Mouse (Mus musculus) limb, embryonic 13.5 days (tissue): ENCODE measurements around the gene Srp72. TPM values are rescaled to one million over a fixed set of nuclear protein-coding genes. Genes with fewer than 3 reads are reported as not detected.
"Not testable (repeated sequence)": the region's sequence is repeated elsewhere in the genome, so short reads cannot be mapped to it uniquely, and the experiment has no call there.

Source experiments
- ATAC-seq: fragments of 200-750 bp; cut with Nextera tagmentation; 2 replicates; pipeline ENCODE4 v1.8.0; 2017; ENCODE audit warnings: low read depth, moderate number of reproducible peaks, moderate TSS enrichment; ENCODE audit not compliant: low FRiP score
- H3K27ac ChIP-seq: fragments of 300-500 bp; sonication (generic); 2 replicates; pipeline ENCODE4 v1.5.1; 2015; ENCODE audit warnings: inconsistent platforms, mild to moderate bottlenecking, moderate library complexity
- H3K27me3 ChIP-seq: fragments of 300-500 bp; sonication (generic); 2 replicates; pipeline ENCODE4 v1.6.1; 2015; ENCODE audit warnings: mild to moderate bottlenecking, inconsistent platforms
- H3K36me3 ChIP-seq: fragments of 300-500 bp; sonication (generic); 2 replicates; pipeline ENCODE4 v1.6.1; 2015; ENCODE audit warnings: inconsistent platforms, mild to moderate bottlenecking, moderate library complexity
- H3K4me1 ChIP-seq: fragments of 300-500 bp; sonication (generic); 2 replicates; pipeline ENCODE4 v1.6.1; 2015; ENCODE audit warnings: inconsistent platforms
- H3K4me2 ChIP-seq: fragments of 300-500 bp; sonication (generic); replicated peaks from 2 replicates; pipeline ENCODE4 v1.6.1; 2015; ENCODE audit warnings: inconsistent platforms, mild to moderate bottlenecking, moderate library complexity
- H3K4me3 ChIP-seq: fragments of 300-500 bp; sonication (generic); 2 replicates; pipeline ENCODE4 v1.5.1; 2015; ENCODE audit warnings: moderate library complexity, mild to moderate bottlenecking, inconsistent platforms
- H3K9ac ChIP-seq: fragments of 300-500 bp; sonication (generic); 2 replicates; pipeline ENCODE4 v1.6.1; 2015; ENCODE audit warnings: mild to moderate bottlenecking, inconsistent platforms
- H3K9me3 ChIP-seq: fragments of 300-500 bp; sonication (generic); 2 replicates; pipeline ENCODE4 v1.6.1; 2016; ENCODE audit warnings: inconsistent platforms
- WGBS: fragments of 180-500 bp; shearing (Covaris S2); methylation state at CpG from one replicate; pipeline ENCODE4 v1.1.7; 2015; 5-methylcytosine and 5-hydroxymethylcytosine counted together
- polyA plus RNA-seq: library from polyadenylated mRNA; unstranded; fragments of >200 nt; fragmentation: Nextera tagmentation; extraction: Ambion mirVana; gene quantifications from 2 replicates; pipeline ENCODE4 v1.2.1, GENCODE M21; 2015

The Srp72 gene
- polyA plus RNA-seq, 1 experiment from 2014 or later, result 115 TPM

DNA sequence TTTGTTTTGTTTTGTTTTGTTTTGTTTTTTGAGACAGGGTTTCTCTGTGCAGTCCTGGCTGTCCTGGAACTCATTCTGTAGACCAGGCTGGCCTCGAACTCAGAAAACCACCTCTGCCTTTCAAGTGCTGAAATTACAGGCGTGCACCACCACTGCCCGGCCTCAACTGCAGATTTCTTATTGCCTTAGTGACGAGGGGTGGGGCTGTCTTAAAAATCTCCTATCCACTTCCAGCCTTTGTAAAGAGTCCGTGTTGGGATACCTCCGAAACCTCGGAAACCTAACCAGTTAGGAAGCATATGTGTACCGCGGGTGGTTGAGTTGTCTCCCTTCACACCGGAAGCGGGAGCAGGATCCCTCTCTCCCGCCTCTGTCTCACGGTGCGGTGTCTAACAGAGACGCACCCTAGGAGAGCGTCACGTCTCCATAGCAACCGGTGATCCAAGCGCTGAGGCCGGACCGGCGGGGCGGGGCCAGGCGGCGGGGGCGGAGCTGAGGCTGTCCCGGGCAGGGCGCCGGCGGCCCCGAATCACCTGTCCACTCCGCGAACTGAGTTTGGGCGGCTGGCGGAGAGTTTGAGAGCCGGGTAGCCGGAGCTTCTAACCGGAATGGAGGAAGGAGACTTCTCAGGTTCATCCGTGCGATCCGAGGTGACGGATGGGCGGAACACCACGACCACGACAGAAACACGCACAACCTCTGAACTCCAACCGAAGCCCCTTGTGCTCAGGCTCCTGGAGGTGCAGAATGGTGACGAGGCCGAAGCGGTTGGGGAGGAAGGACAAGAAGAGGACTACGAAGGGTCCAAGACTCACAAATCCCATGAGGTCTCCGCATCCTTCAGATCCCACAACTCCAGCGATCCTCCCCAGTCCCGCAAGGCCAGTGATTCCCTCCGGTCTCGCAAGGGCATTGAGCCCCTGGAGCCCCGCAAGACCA is 41.3 kb downstream of the Srp72 start, which contains the start of gene Thegl:
Gene Thegl, plus strand, starts transcription at position 480 of the 939 bp plus-strand sequence.
- no peaks in the 10 kb centered on the region for H3K9me3 ChIP-seq
- H3K27me3 ChIP-seq, result peaks cover 7% of the 10 kb centered on the region
- H3K27ac ChIP-seq, result no peak within 1 kb of the TSS
- peak; percentile 97 for ATAC-seq
- H3K36me3 ChIP-seq, result no peaks in the 10 kb centered on the region
- peak within 1 kb of the TSS; percentile 79 for H3K4me2 ChIP-seq
- peak within 1 kb of the TSS; percentile 50; the same call in 1 of the 2 replicates for H3K9ac ChIP-seq
- no peaks in the 10 kb centered on the region for H3K4me1 ChIP-seq
- WGBS, result 13% methylated on average over 57 of the region's 57 CpGs
- peak within 1 kb of the TSS; percentile 53 for H3K4me3 ChIP-seq

DNA sequence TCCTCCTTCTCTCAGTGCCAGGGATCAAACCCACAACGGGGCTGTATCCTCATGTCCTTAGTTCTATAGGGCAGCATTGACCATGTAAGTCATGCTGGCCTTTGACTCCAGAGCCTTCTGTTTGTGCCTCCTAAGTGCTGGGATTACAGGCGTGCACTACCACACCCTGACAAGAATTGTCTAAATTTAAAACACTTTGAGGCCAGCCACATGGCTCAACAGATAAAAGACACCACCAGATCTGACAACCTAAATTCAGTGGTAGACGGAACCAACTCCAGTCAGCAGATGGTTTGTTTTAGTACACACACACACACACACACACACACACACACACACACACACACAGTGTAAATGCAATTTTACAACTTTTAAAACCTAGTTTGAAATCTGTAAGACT is 53.6 kb downstream of the Srp72 start:
- H3K9me3 ChIP-seq, result no peaks in the 10 kb centered on the region
- no peak for ATAC-seq
- H3K27ac ChIP-seq, result no peak overlapping the region
- no peaks in the 10 kb centered on the region for H3K27me3 ChIP-seq
- H3K4me3 ChIP-seq, result no peak overlapping the region
- no peak overlapping the region for H3K4me2 ChIP-seq
- no peaks in the 10 kb centered on the region for H3K4me1 ChIP-seq
- 76% methylated on average over 3 of the region's 3 CpGs for WGBS
- no peak overlapping the region for H3K9ac ChIP-seq
- H3K36me3 ChIP-seq, result no peaks in the 10 kb centered on the region

DNA sequence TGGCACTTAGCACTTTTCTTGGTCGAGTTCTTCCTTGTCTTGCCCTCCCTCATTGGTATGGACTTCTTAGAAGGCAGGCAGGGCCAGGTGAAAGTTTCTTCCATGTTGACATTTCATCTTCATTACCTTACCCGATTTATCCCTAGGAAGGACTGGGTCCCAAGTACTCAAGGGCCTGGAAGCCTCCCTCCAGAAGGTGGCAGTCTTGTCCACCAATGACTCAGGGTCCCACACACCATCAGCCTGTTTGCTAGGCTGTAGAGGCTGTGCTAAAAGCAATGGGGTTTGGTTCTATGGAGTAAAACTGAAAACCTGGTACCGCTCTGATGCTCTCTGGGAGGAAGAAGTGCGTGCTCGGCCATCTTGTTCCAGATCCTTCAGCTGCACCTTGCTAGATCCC is 55.3 kb downstream of the Srp72 start:
- H3K9ac ChIP-seq, result no peak overlapping the region
- no peak overlapping the region for H3K4me3 ChIP-seq
- 0 out of 2 replicates have a peak, but pooled peaks have one; percentile 44 for ATAC-seq
- no peaks in the 10 kb centered on the region for H3K9me3 ChIP-seq
- H3K27ac ChIP-seq, result no peak overlapping the region
- no peaks in the 10 kb centered on the region for H3K36me3 ChIP-seq
- no peak overlapping the region for H3K4me2 ChIP-seq
- H3K27me3 ChIP-seq, result no peaks in the 10 kb centered on the region
- H3K4me1 ChIP-seq, result no peaks in the 10 kb centered on the region
- WGBS, result 81% methylated on average over 5 of the region's 5 CpGs

DNA sequence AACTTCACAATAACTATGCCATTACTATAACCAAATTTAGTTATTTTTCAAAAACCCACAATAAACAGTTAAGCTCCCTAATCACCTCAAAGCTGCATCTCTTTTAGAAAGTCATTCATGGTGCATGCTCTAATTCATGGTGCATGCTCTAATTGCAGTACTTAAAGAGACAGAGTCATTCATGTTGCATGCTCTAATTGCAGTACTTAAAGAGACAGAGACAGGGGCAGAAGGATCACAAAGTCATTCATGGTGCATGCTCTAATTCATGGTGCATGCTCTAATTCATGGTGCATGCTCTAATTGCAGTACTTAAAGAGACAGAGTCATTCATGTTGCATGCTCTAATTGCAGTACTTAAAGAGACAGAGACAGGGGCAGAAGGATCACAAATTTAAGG is 60.6 kb downstream of the Srp72 start:
- H3K27ac ChIP-seq, H3K4me1 ChIP-seq, H3K27me3 ChIP-seq, H3K4me3 ChIP-seq, H3K9ac ChIP-seq, H3K36me3 ChIP-seq, H3K4me2 ChIP-seq, H3K9me3 ChIP-seq, ATAC-seq: not testable (repeated sequence)

DNA sequence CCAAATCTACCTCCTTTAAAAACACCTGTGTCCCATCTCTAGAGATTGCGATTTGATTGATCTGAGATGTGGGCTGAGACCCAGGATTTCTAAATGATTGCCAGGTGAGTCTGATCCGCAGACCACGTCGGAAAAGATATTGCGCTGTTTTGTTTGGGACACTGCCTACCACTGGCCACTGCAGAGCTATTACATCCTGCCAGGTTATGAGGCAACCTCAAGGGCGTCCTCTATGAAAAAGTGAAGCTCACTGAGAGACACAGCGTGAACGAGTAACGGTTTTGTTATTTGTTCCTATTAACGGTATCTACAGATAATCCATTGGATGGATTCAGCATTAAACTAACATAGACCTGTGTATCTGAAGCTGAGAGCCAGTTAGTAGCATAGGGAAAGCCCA is 64.0 kb downstream of the Srp72 start:
- no peaks in the 10 kb centered on the region for H3K9me3 ChIP-seq

DNA sequence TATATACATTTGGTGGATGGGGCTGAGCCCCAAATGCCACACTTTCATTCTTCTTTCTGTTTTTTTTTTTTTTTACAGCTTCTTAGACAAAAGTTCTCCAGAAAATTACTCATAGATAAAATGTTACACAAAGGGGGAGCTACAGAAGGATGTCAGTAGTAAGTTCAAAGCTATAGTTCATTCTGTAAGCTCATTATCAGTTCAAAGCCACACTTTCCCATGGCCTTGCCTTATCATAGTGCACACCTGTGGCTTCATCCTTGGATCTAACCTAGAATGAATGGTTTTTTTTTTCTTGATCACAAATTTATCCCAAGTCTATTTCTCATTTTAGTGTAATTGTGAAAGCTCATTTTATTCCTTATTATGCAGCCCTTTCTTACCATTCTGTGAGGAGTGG is 64.9 kb downstream of the Srp72 start:
- no peak for ATAC-seq
- Histone ChIP-seq H3K4me3 (no peak overlapping the region), H3K4me1 (no peaks in the 10 kb centered on the region), H3K9me3 (no peaks in the 10 kb centered on the region), H3K27me3 (no peaks in the 10 kb centered on the region), H3K27ac (no peak overlapping the region), H3K4me2 (no peak overlapping the region), H3K36me3 (no peaks in the 10 kb centered on the region), H3K9ac (no peak overlapping the region)

More for the DNA sequence above, 64.0 kb downstream of the Srp72 start:
- Histone ChIP-seq H3K4me1 (no peaks in the 10 kb centered on the region), H3K9ac (no peak overlapping the region), H3K36me3 (no peaks in the 10 kb centered on the region), H3K4me2 (no peak overlapping the region), H3K4me3 (no peak overlapping the region), H3K27me3 (no peaks in the 10 kb centered on the region), H3K27ac (no peak overlapping the region)
- ATAC-seq, result no peak
- WGBS, result 77% methylated on average over 10 of the region's 10 CpGs

DNA sequence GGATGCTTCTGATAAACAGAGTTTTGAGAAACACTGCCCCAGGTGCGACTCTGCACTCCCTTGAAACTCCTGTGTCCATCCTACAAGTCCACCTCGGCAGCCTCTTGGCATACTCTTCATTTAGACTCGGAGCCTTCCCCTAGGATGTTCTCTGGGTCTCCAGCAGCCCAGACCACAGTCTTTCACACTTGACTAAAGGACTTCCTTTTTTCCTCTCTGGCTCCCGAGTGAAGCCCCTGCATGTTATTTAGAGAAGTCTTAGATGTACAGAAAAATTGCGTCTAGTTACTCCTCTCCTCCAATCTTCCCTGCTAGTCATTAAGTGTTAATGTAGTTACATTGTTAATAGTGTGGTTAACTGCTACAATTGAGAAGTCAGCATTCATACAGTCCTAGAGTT is 69.9 kb downstream of the Srp72 start:
- Histone ChIP-seq H3K4me1 (no peaks in the 10 kb centered on the region), H3K9me3 (no peaks in the 10 kb centered on the region), H3K36me3 (no peaks in the 10 kb centered on the region), H3K4me3 (no peak overlapping the region), H3K9ac (no peak overlapping the region), H3K4me2 (no peak overlapping the region), H3K27ac (no peak overlapping the region), H3K27me3 (no peaks in the 10 kb centered on the region)
- 70% methylated on average over 5 of the region's 5 CpGs for WGBS
- no peak for ATAC-seq

Other genes starting within 250 kb of the Srp72 start
- gene Aasdh, start 69.2 kb upstream of the Srp72 start, polyA plus RNA-seq, result 19.8 and 20.4 TPM in 2 replicates
- 321 and 323 TPM in 2 replicates for gene Paics, start 23.4 kb upstream of the Srp72 start, polyA plus RNA-seq
- gene Ppat, start 23.1 kb upstream of the Srp72 start, polyA plus RNA-seq, result 23.9 and 25.4 TPM in 2 replicates
- not detected in 2 replicates for gene Arl9, start 29.4 kb downstream of the Srp72 start, polyA plus RNA-seq
- gene Thegl, start 41.3 kb downstream of the Srp72 start, polyA plus RNA-seq, result 0.20 TPM in 1 of 2 replicates, not detected in the other
- gene Hopx, start 140.4 kb downstream of the Srp72 start, polyA plus RNA-seq, result 0.45 and 0.68 TPM in 2 replicates
- 1.4 and 1.9 TPM in 2 replicates for gene Spink2, start 236.8 kb downstream of the Srp72 start, polyA plus RNA-seq